Mouse (Mus musculus): Measurements from ENCODE around the gene Osm.
A peak's percentile ranks its signal among the peaks of the same experiment; 100 is the strongest.

GRCm38 (mm10) chr11:4267202-4267578 is 31.0 kb downstream of the Osm start:
- no peak for TF ChIP-seq POLR2A (IDR thresholded peaks at IDR 0.05; ENCODE audit: low read depth, low read length)
- peak; percentile 18; the same call in 1 of the 2 replicates for TF ChIP-seq CHD2 (IDR thresholded peaks at IDR 0.05; ENCODE audit: low read length)
